Mouse (Mus musculus) gastrocnemius, postnatal 36 days (tissue): ENCODE data around the gene Nyap2. TPM values are rescaled to one million over a fixed set of nuclear protein-coding genes. Genes with fewer than 3 reads are reported as not detected.
"Not testable (repeated sequence)": the region's sequence is repeated elsewhere in the genome, so short reads cannot be mapped to it uniquely, and the experiment has no call there.

Source experiments
- DNase-seq, 2 experiments: peaks; one replicate each; pipeline ENCODE4 v3.0.0; 2022
- intact Hi-C: fragments of 180-260 bp; cut with DNase I; formaldehyde crosslinking; loops from one replicate; pipeline ENCODE4 v1.15.1; 2025
- total RNA-seq, 2 experiments: library from RNA; stranded (reverse); gene quantifications; 2 replicates each; pipeline ENCODE4 v1.2.3; 2021

The Nyap2 gene
- total RNA-seq, 2 experiments from 2014 or later, result not detected

GRCm38 (mm10) chr1:81173303-81173702 lies 96.6 kb downstream of the Nyap2 start:
- intact Hi-C loops, result no loop called here
- no peak for DNase-seq

- DNase-seq, result no peak
- intact Hi-C loops, result no loop called here
These were observed 103.0 kb downstream of the Nyap2 start for GRCm38 (mm10) chr1:81179725-81180124.

GRCm38 (mm10) chr1:81180686-81181085 lies 103.9 kb downstream of the Nyap2 start:
- DNase-seq, result no peak
- intact Hi-C loops, result no loop called here

GRCm38 (mm10) chr1:81209536-81209935 lies 132.8 kb downstream of the Nyap2 start:
- DNase-seq, result no peak
- intact Hi-C loops, result no loop called here

- intact Hi-C loops, result no loop called here
- DNase-seq, result no peak
These were observed 134.7 kb downstream of the Nyap2 start for GRCm38 (mm10) chr1:81211491-81211890.

GRCm38 (mm10) chr1:81219790-81220189 lies 143.0 kb downstream of the Nyap2 start:
- DNase-seq, result no peak
- intact Hi-C loops, result no loop called here

- intact Hi-C loops, result no loop called here
- DNase-seq, result no peak
These were observed 155.1 kb downstream of the Nyap2 start for GRCm38 (mm10) chr1:81231759-81232406.

GRCm38 (mm10) chr1:81232407-81232789 lies 155.6 kb downstream of the Nyap2 start:
- DNase-seq, intact Hi-C loops: not testable (repeated sequence)

GRCm38 (mm10) chr1:81248447-81249205 lies 171.9 kb downstream of the Nyap2 start:
- intact Hi-C loops, result no loop called here
- no peak for DNase-seq

GRCm38 (mm10) chr1:81250068-81250467 lies 173.3 kb downstream of the Nyap2 start:
- intact Hi-C loops, result no loop called here
- no peak for DNase-seq

- intact Hi-C loops, result no loop called here
- DNase-seq, result no peak
These were observed 189.7 kb downstream of the Nyap2 start for GRCm38 (mm10) chr1:81266441-81266840.

GRCm38 (mm10) chr1:81280978-81281377 lies 204.2 kb downstream of the Nyap2 start:
- no peak for DNase-seq
- intact Hi-C loops, result loop anchor here (10.0 kb wide), 1 partner anchor 1096 kb away; no protein-coding TSS in a partner anchor

GRCm38 (mm10) chr1:81285633-81286032 lies 208.9 kb downstream of the Nyap2 start:
- intact Hi-C loops, result loop anchor here (5.0 to 10.0 kb wide), 2 partner anchors 458 to 1101 kb away; no protein-coding TSS in a partner anchor
- no peak for DNase-seq

GRCm38 (mm10) chr1:81287088-81287487 lies 210.3 kb downstream of the Nyap2 start:
- intact Hi-C loops, result loop anchor here (5.0 to 10.0 kb wide), 2 partner anchors 460 to 1102 kb away; no protein-coding TSS in a partner anchor
- no peak for DNase-seq

GRCm38 (mm10) chr1:81300735-81301134 lies 224.0 kb downstream of the Nyap2 start:
- no peak for DNase-seq
- intact Hi-C loops, result loop anchor here (5.0 kb wide), 1 partner anchor 473 kb away; no protein-coding TSS in a partner anchor

- DNase-seq, result no peak
- intact Hi-C loops, result loop anchor here (5.0 kb wide), 1 partner anchor 474 kb away; no protein-coding TSS in a partner anchor
These were observed 224.9 kb downstream of the Nyap2 start for GRCm38 (mm10) chr1:81301661-81302060.

GRCm38 (mm10) chr1:81303389-81303788 lies 226.6 kb downstream of the Nyap2 start:
- intact Hi-C loops, result loop anchor here (5.0 kb wide), 1 partner anchor 476 kb away; no protein-coding TSS in a partner anchor
- no peak for DNase-seq

- DNase-seq, result no peak
- intact Hi-C loops, result no loop called here
These were observed 230.7 kb downstream of the Nyap2 start for GRCm38 (mm10) chr1:81307407-81307806.

- intact Hi-C loops, result no loop called here
- DNase-seq, result no peak
These were observed 231.2 kb downstream of the Nyap2 start for GRCm38 (mm10) chr1:81307934-81308333.

GRCm38 (mm10) chr1:81310087-81310626 lies 233.4 kb downstream of the Nyap2 start:
- intact Hi-C loops, result no loop called here
- DNase-seq, result peak in 1 of 2 experiments; percentile 16

GRCm38 (mm10) chr1:81316403-81316994 lies 239.7 kb downstream of the Nyap2 start:
- DNase-seq, result peak; percentile 40 to 48
- intact Hi-C loops, result loop anchor here (2.0 to 5.0 kb wide), 3 partner anchors 201 to 1116 kb away; no protein-coding TSS in a partner anchor
